9 mouse cellular contexts compared by ENCODE assay signal in the genomic region with DNA sequence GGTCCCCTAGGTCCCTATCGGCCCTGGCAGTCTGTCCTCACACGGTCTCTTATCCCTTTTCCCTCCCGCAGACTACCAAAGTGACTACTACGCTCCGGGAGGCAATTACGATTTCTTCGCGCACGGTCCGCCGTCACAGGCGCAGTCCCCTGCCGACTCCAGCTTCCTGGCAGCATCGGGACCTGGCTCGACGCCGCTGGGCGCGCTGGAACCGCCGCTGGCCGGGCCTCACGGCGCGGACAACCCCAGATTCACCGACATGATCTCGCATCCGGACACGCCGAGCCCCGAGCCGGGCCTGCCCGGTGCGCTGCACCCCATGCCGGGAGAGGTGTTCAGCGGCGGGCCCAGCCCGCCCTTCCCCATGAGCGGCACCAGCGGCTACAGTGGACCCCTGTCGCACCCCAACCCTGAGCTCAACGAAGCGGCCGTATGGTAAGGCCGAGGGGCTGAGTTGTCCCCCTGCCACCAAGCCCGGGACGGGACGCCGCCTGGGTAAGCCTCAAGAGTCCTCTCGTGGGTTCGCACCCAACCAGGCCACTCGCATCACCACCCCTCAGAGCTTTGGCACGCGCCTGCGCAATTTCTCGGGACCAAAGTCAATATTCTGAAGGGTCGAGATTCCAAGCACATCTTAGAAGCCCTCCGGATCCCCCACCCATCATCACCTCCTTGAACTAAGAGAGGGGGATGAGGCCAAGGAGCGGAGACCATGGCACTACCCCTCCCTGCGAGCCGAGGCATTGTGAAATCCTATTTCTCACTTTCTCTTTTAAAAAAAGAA. TPM values are rescaled to one million over a fixed set of nuclear protein-coding genes. Genes with fewer than 3 reads are reported as not detected.
DNase-seq lines count a peak whose midpoint lies in the region; ATAC-seq lines count a peak whose summit lies in the region.
"Had no signal": no experiment of that assay in that cellular context is flagged by ENCODE, and none has a peak within 500 bp of the region (broad histone marks: within the 10 kb centered on the region; RNA-seq: fewer than 3 reads in every experiment).

No protein-coding gene starts in this region.

- peak overlapping the region; percentile 47 for H3K4me3 ChIP-seq in midbrain, embryonic 11.5 days (ENCODE audit: low read depth, low read length)

- peaks cover 44% of the 10 kb centered on the region for H3K4me1 ChIP-seq in midbrain, embryonic 11.5 days (ENCODE audit: control insufficient read depth, insufficient read depth, low read length)

- no peak for ATAC-seq in midbrain, embryonic 11.5 days (ENCODE audit: low FRiP score)

- peak overlapping the region; percentile 71 for H3K9ac ChIP-seq in midbrain, embryonic 11.5 days (ENCODE audit: low read length)

- H3K4me2 ChIP-seq in midbrain, embryonic 11.5 days = peak overlapping the region; percentile 70

- H3K36me3 ChIP-seq in midbrain, embryonic 11.5 days (ENCODE audit: control insufficient read depth, insufficient read depth, low read length) = no peaks in the 10 kb centered on the region

- peak; percentile 6 for DNase-seq in gastrocnemius, adult 18-20 months (ENCODE audit: low spot score)
- DNase-seq in gastrocnemius, postnatal 36 days = no peak
- DNase-seq in adrenal gland, postnatal 25 days = peak; percentile 41
- DNase-seq in heart, postnatal 14 days = peak; percentile 25 to 35
- DNase-seq in midbrain, embryonic 11.5 days (ENCODE audit: low spot score, missing footprints) = peak; percentile 96
- DNase-seq in MN1 (ENCODE audit: low spot score) = no peak
- no peak for DNase-seq in left cerebral cortex, adult 8-10 months (ENCODE audit: low spot score in 2 of 2)
- no peak for DNase-seq in urinary bladder, postnatal 10 days (ENCODE audit: low spot score)

- 6% methylated on average over 61 of the region's 61 CpGs for WGBS in midbrain, embryonic 11.5 days

- peaks cover 60% of the 10 kb centered on the region for H3K27me3 ChIP-seq in midbrain, embryonic 11.5 days (ENCODE audit: control insufficient read depth, insufficient read depth, low read length)

- intact Hi-C loops in gastrocnemius, postnatal 36 days (cut with DNase I) = loop anchor here (5.0 kb wide), 2 partner anchors 228 to 293 kb away; no protein-coding TSS in a partner anchor
- intact Hi-C loops in heart, postnatal 14 days (cut with DNase I) = loop anchor here (1.0 to 5.0 kb wide), 2 partner anchors 188 to 294 kb away; no protein-coding TSS in a partner anchor

- peak overlapping the region; percentile 54; the same call in 1 of the 2 replicates for H3K27ac ChIP-seq in midbrain, embryonic 11.5 days (ENCODE audit: low read depth, low read length)

- no peaks in the 10 kb centered on the region for H3K9me3 ChIP-seq in midbrain, embryonic 11.5 days (ENCODE audit: control insufficient read depth, low read length)

RNA-seq across cellular contexts. Expression of gene Lhx5, which starts 8.6 kb away (rescaled TPM):
- total RNA-seq in gastrocnemius, adult 18-20 months (2021) = not detected
- not detected for total RNA-seq in gastrocnemius, postnatal 36 days (2021)
- not detected in 2 replicates for total RNA-seq in adrenal gland, postnatal 25 days (2021)
- not detected for total RNA-seq in heart, postnatal 14 days (2021)
- 21.5 and 22.0 TPM in 2 replicates for polyA plus RNA-seq in midbrain, embryonic 11.5 days (2014; fragmentation: Nextera tagmentation; extraction: Ambion mirVana)
- total RNA-seq in left cerebral cortex, adult 8-10 months (2022) = under 1 TPM; 0.16 to 0.46 (median 0.34) TPM
- polyA plus RNA-seq: cortical plate, adult 2 months had no signal

RNA-seq across cellular contexts. Expression of gene Sdsl, which starts 32.5 kb away (rescaled TPM):
- total RNA-seq in gastrocnemius, adult 18-20 months (2021) = under 1 TPM in 1 of 2 experiments, not detected in 1; 0.41 TPM
- under 1 TPM; 0.59 to 0.77 TPM for total RNA-seq in gastrocnemius, postnatal 36 days (2021)
- total RNA-seq in adrenal gland, postnatal 25 days (2021) = 65.0 and 99.0 TPM in 2 replicates
- total RNA-seq in heart, postnatal 14 days (2021) = 10 to 100 TPM in 1 of 2 experiments, 1 to 10 TPM in 1; 8.7 to 10.9 TPM
- 4.2 TPM in 2 replicates for polyA plus RNA-seq in midbrain, embryonic 11.5 days (2014; fragmentation: Nextera tagmentation; extraction: Ambion mirVana)
- total RNA-seq in left cerebral cortex, adult 8-10 months (2022) = 1 to 10 TPM; 4.2 to 7.8 (median 6.2) TPM

RNA-seq across cellular contexts. Expression of gene Sds, which starts 36.2 kb away (rescaled TPM):
- under 1 TPM in 1 of 2 experiments, not detected in 1; 0.69 TPM for total RNA-seq in gastrocnemius, adult 18-20 months (2021)
- under 1 TPM in 1 of 2 experiments, not detected in 1; 0.20 TPM for total RNA-seq in gastrocnemius, postnatal 36 days (2021)
- total RNA-seq in adrenal gland, postnatal 25 days (2021) = 2.9 TPM in 1 of 2 replicates, not detected in the other
- not detected for total RNA-seq in heart, postnatal 14 days (2021)
- not detected in 2 replicates for polyA plus RNA-seq in midbrain, embryonic 11.5 days (2014; fragmentation: Nextera tagmentation; extraction: Ambion mirVana)
- total RNA-seq in left cerebral cortex, adult 8-10 months (2022) = 1 to 10 TPM in 1 of 4 experiments, under 1 TPM in 2, not detected in 1; 0.61 to 2.0 (median 1.00) TPM

Comparison
In these comparisons a context has a peak if more than half of its experiments do, and no peak if none do; other contexts are left out.
1. DNase-seq: peak in gastrocnemius, adult 18-20 months (single experiment), adrenal gland, postnatal 25 days (single experiment), heart, postnatal 14 days (2 of 2) and midbrain, embryonic 11.5 days (single experiment); none in gastrocnemius, postnatal 36 days (0 of 2), MN1 (single experiment), left cerebral cortex, adult 8-10 months (0 of 2) and urinary bladder, postnatal 10 days (single experiment).